Mouse (Mus musculus): ENCODE measurements around the gene Zfp36l1. TPM values are rescaled to one million over a fixed set of nuclear protein-coding genes. Genes with fewer than 3 reads are reported as not detected.

Gene Zfp36l1
- polyA plus RNA-seq, 1 experiment: not detected

- Histone ChIP-seq H3K4me3 (ENCODE audit: insufficient read depth, low read depth, low read length) (peak overlapping the region; percentile 84; the same call in 1 of the 2 replicates), H3K27ac (ENCODE audit: insufficient read depth, low read depth, low read length) (peak overlapping the region; percentile 94; the same call in 1 of the 2 replicates), H3K4me1 (ENCODE audit: control insufficient read depth, insufficient read depth, low read length) (peaks cover 16% of the 10 kb centered on the region)
- no peak for TF ChIP-seq CTCF (IDR thresholded peaks at IDR 0.05; ENCODE audit: insufficient read depth, low read depth, low read length)
- no peak for TF ChIP-seq POLR2A (IDR thresholded peaks at IDR 0.05; ENCODE audit: insufficient read depth, low read depth, low read length)
- 42% methylated on average over 9 of the region's 9 CpGs for WGBS
These were observed 20.3 kb upstream of the Zfp36l1 start for GRCm38 (mm10) chr12:80133011-80133545.

GRCm38 (mm10) chr12:80132250-80133003 lies 19.6 kb upstream of the Zfp36l1 start:
- peak; percentile 95 for TF ChIP-seq CTCF (IDR thresholded peaks at IDR 0.05; ENCODE audit: insufficient read depth, low read depth, low read length)
- peak; percentile 76 for TF ChIP-seq POLR2A (IDR thresholded peaks at IDR 0.05; ENCODE audit: insufficient read depth, low read depth, low read length)
- Histone ChIP-seq H3K27ac (ENCODE audit: insufficient read depth, low read depth, low read length) (peak overlapping the region; percentile 94), H3K4me1 (ENCODE audit: control insufficient read depth, insufficient read depth, low read length) (peaks cover 16% of the 10 kb centered on the region), H3K4me3 (ENCODE audit: insufficient read depth, low read depth, low read length) (peak overlapping the region; percentile 84)
- WGBS: under 1% methylated on average over 66 of the region's 66 CpGs

GRCm38 (mm10) chr12:80131359-80132249 lies 18.8 kb upstream of the Zfp36l1 start:
- WGBS: 58% methylated on average over 17 of the region's 17 CpGs
- Histone ChIP-seq H3K4me3 (ENCODE audit: insufficient read depth, low read depth, low read length) (peak overlapping the region; percentile 84), H3K27ac (ENCODE audit: insufficient read depth, low read depth, low read length) (peak overlapping the region; percentile 94), H3K4me1 (ENCODE audit: control insufficient read depth, insufficient read depth, low read length) (peaks cover 16% of the 10 kb centered on the region)
- TF ChIP-seq POLR2A (IDR thresholded peaks at IDR 0.05; ENCODE audit: insufficient read depth, low read depth, low read length) (no peak), CTCF (IDR thresholded peaks at IDR 0.05; ENCODE audit: insufficient read depth, low read depth, low read length) (no peak)

GRCm38 (mm10) chr12:80130558-80131358 lies 17.9 kb upstream of the Zfp36l1 start:
- TF ChIP-seq CTCF (IDR thresholded peaks at IDR 0.05; ENCODE audit: insufficient read depth, low read depth, low read length): no peak
- TF ChIP-seq POLR2A (IDR thresholded peaks at IDR 0.05; ENCODE audit: insufficient read depth, low read depth, low read length): no peak
- H3K4me3 ChIP-seq (ENCODE audit: insufficient read depth, low read depth, low read length): no peak overlapping the region
- WGBS: 39% methylated on average over 6 of the region's 6 CpGs
- peaks cover 16% of the 10 kb centered on the region for H3K4me1 ChIP-seq (ENCODE audit: control insufficient read depth, insufficient read depth, low read length)
- H3K27ac ChIP-seq (ENCODE audit: insufficient read depth, low read depth, low read length): peak overlapping the region; percentile 69

GRCm38 (mm10) chr12:80129531-80129930 lies 16.7 kb upstream of the Zfp36l1 start:
- Histone ChIP-seq H3K4me1 (ENCODE audit: control insufficient read depth, insufficient read depth, low read length) (peaks cover 16% of the 10 kb centered on the region), H3K27ac (ENCODE audit: insufficient read depth, low read depth, low read length) (no peak overlapping the region), H3K4me3 (ENCODE audit: insufficient read depth, low read depth, low read length) (no peak overlapping the region)
- no peak for TF ChIP-seq POLR2A (IDR thresholded peaks at IDR 0.05; ENCODE audit: insufficient read depth, low read depth, low read length)
- no peak for TF ChIP-seq CTCF (IDR thresholded peaks at IDR 0.05; ENCODE audit: insufficient read depth, low read depth, low read length)
- WGBS: 97% methylated on average over 8 of the region's 8 CpGs

GRCm38 (mm10) chr12:80127191-80127762 lies 14.5 kb upstream of the Zfp36l1 start:
- 88% methylated on average over 5 of the region's 5 CpGs for WGBS
- Histone ChIP-seq H3K27ac (ENCODE audit: insufficient read depth, low read depth, low read length) (no peak overlapping the region), H3K4me1 (ENCODE audit: control insufficient read depth, insufficient read depth, low read length) (peaks cover 24% of the 10 kb centered on the region), H3K4me3 (ENCODE audit: insufficient read depth, low read depth, low read length) (no peak overlapping the region)
- TF ChIP-seq POLR2A (IDR thresholded peaks at IDR 0.05; ENCODE audit: insufficient read depth, low read depth, low read length) (no peak), CTCF (IDR thresholded peaks at IDR 0.05; ENCODE audit: insufficient read depth, low read depth, low read length) (no peak)

- TF ChIP-seq CTCF (IDR thresholded peaks at IDR 0.05; ENCODE audit: insufficient read depth, low read depth, low read length) (no peak), POLR2A (IDR thresholded peaks at IDR 0.05; ENCODE audit: insufficient read depth, low read depth, low read length) (no peak)
- H3K27ac ChIP-seq (ENCODE audit: insufficient read depth, low read depth, low read length): no peak overlapping the region
- H3K4me3 ChIP-seq (ENCODE audit: insufficient read depth, low read depth, low read length): no peak overlapping the region
- peaks cover 10% of the 10 kb centered on the region for H3K4me1 ChIP-seq (ENCODE audit: control insufficient read depth, insufficient read depth, low read length)
- 96% methylated on average over 5 of the region's 5 CpGs for WGBS
These were observed 12.5 kb upstream of the Zfp36l1 start for GRCm38 (mm10) chr12:80125316-80125715.

- 81% methylated on average over 3 of the region's 3 CpGs for WGBS
- TF ChIP-seq POLR2A (IDR thresholded peaks at IDR 0.05; ENCODE audit: insufficient read depth, low read depth, low read length): no peak
- no peak for TF ChIP-seq CTCF (IDR thresholded peaks at IDR 0.05; ENCODE audit: insufficient read depth, low read depth, low read length)
- Histone ChIP-seq H3K4me3 (ENCODE audit: insufficient read depth, low read depth, low read length) (no peak overlapping the region), H3K4me1 (ENCODE audit: control insufficient read depth, insufficient read depth, low read length) (peaks cover 9% of the 10 kb centered on the region), H3K27ac (ENCODE audit: insufficient read depth, low read depth, low read length) (no peak overlapping the region)
These were observed 11.9 kb upstream of the Zfp36l1 start for GRCm38 (mm10) chr12:80124756-80125155.
